Mouse (Mus musculus): ENCODE results near the gene Gm10447. TPM values are rescaled to one million over a fixed set of nuclear protein-coding genes. Genes with fewer than 3 reads are reported as not detected.

The Gm10447 gene
- polyA plus RNA-seq, 1 experiment: 0.10 TPM

GRCm38 (mm10) chr11:53424826-53425225 lies 32.1 kb downstream of the Gm10447 start:
- TF ChIP-seq POLR2A (IDR thresholded peaks at IDR 0.05; ENCODE audit: extremely low read depth, insufficient read depth, low read length) (no peak), CTCF (IDR thresholded peaks at IDR 0.05; ENCODE audit: extremely low read depth, insufficient read depth, low read length) (no peak)
- no peak overlapping the region for H3K27ac ChIP-seq (ENCODE audit: insufficient read depth, low read length)

DNA sequence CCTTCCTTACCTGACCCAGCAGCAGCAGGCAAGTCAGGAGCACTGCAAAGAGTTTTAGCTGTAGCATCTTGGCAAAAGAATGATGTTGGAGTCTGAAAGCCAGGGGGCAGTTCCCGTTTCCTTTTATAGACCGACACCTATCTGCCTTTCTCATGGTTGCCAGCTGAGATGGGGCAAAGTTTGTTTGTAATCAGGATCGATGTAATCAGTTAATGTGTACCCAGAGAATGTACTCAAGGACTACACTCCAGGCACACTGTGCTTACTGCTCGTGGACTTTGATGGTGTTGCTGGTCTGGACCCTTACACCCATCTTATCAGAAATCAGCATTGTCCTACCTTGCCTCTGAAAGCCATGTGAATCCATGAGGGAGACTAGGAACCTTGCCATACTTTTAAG lies 33.9 kb downstream of the Gm10447 start, which contains the start of gene Leap2:
Gene Leap2, minus strand, starts transcription at position 135 of the 400 bp plus-strand sequence.
- Histone ChIP-seq H3K4me3 (ENCODE audit: insufficient read depth, low read length) (no peak within 1 kb of the TSS), H3K4me1 (ENCODE audit: control insufficient read depth, insufficient read depth, low read length) (no peaks in the 10 kb centered on the region), H3K27ac (ENCODE audit: insufficient read depth, low read length) (no peak within 1 kb of the TSS)
- no peak for TF ChIP-seq POLR2A (IDR thresholded peaks at IDR 0.05; ENCODE audit: extremely low read depth, insufficient read depth, low read length)
- TF ChIP-seq CTCF (IDR thresholded peaks at IDR 0.05; ENCODE audit: extremely low read depth, insufficient read depth, low read length): no peak

More at GRCm38 (mm10) chr11:53424826-53425225, 32.1 kb downstream of the Gm10447 start:
- no peak overlapping the region for H3K4me3 ChIP-seq (ENCODE audit: insufficient read depth, low read length)
- H3K4me1 ChIP-seq (ENCODE audit: control insufficient read depth, insufficient read depth, low read length): peaks cover 2% of the 10 kb centered on the region; the same call in 1 of the 2 replicates

GRCm38 (mm10) chr11:53418048-53418447 lies 38.9 kb downstream of the Gm10447 start:
- Histone ChIP-seq H3K4me1 (ENCODE audit: control insufficient read depth, insufficient read depth, low read length) (no peaks in the 10 kb centered on the region), H3K27ac (ENCODE audit: insufficient read depth, low read length) (no peak overlapping the region), H3K4me3 (ENCODE audit: insufficient read depth, low read length) (no peak overlapping the region)
- TF ChIP-seq CTCF (IDR thresholded peaks at IDR 0.05; ENCODE audit: extremely low read depth, insufficient read depth, low read length): no peak

- H3K4me1 ChIP-seq (ENCODE audit: control insufficient read depth, insufficient read depth, low read length): no peaks in the 10 kb centered on the region
- H3K27ac ChIP-seq (ENCODE audit: insufficient read depth, low read length): no peak overlapping the region
- no peak overlapping the region for H3K4me3 ChIP-seq (ENCODE audit: insufficient read depth, low read length)
- TF ChIP-seq CTCF (IDR thresholded peaks at IDR 0.05; ENCODE audit: extremely low read depth, insufficient read depth, low read length) (no peak), POLR2A (IDR thresholded peaks at IDR 0.05; ENCODE audit: extremely low read depth, insufficient read depth, low read length) (no peak)
These were observed 43.0 kb downstream of the Gm10447 start for GRCm38 (mm10) chr11:53413871-53414270.

- H3K4me3 ChIP-seq (ENCODE audit: insufficient read depth, low read length): no peak overlapping the region
- H3K27ac ChIP-seq (ENCODE audit: insufficient read depth, low read length): no peak overlapping the region
- no peaks in the 10 kb centered on the region for H3K4me1 ChIP-seq (ENCODE audit: control insufficient read depth, insufficient read depth, low read length)
- TF ChIP-seq POLR2A (IDR thresholded peaks at IDR 0.05; ENCODE audit: extremely low read depth, insufficient read depth, low read length) (no peak), CTCF (IDR thresholded peaks at IDR 0.05; ENCODE audit: extremely low read depth, insufficient read depth, low read length) (peak; percentile 54; the same call in 1 of the 2 replicates)
These were observed 45.2 kb downstream of the Gm10447 start for GRCm38 (mm10) chr11:53411738-53412137.

Other genes with a start within 250 kb of the Gm10447 start
- 75.5 and 80.3 TPM in 2 replicates for gene Hspa4, start 156.7 kb downstream of the Gm10447 start, polyA plus RNA-seq (2012; rRNA removed)
- gene Zcchc10, start 132.4 kb downstream of the Gm10447 start, polyA plus RNA-seq (2012; rRNA removed): 11.0 and 11.2 TPM in 2 replicates
- 38.5 and 38.6 TPM in 2 replicates for gene Aff4, start 106.3 kb downstream of the Gm10447 start, polyA plus RNA-seq (2012; rRNA removed)
- gene Leap2, start 33.9 kb downstream of the Gm10447 start, polyA plus RNA-seq (2012; rRNA removed): not detected in 2 replicates
- gene Uqcrq, start 26.3 kb downstream of the Gm10447 start, polyA plus RNA-seq (2012; rRNA removed): 413 and 414 TPM in 2 replicates
- 2.2 and 2.3 TPM in 2 replicates for gene Gdf9, start 26.1 kb downstream of the Gm10447 start, polyA plus RNA-seq (2012; rRNA removed)
- gene Shroom1, start 95 bp upstream of the Gm10447 start, polyA plus RNA-seq (2012; rRNA removed): 6.5 and 6.8 TPM in 2 replicates
- gene Gm9837, start 13.4 kb upstream of the Gm10447 start, polyA plus RNA-seq (2012; rRNA removed): not detected in 2 replicates
- gene Gm9945, start 23.1 kb upstream of the Gm10447 start, polyA plus RNA-seq (2012; rRNA removed): 0.48 and 0.81 TPM in 2 replicates
- gene Sowaha, start 23.2 kb upstream of the Gm10447 start, polyA plus RNA-seq (2012; rRNA removed): 54.0 and 56.1 TPM in 2 replicates
- gene Sept8, start 62.1 kb upstream of the Gm10447 start, polyA plus RNA-seq (2012; rRNA removed): 379 TPM in 2 replicates
- 98.7 and 107 TPM in 2 replicates for gene Kif3a, start 110.3 kb upstream of the Gm10447 start, polyA plus RNA-seq (2012; rRNA removed)
- not detected in 2 replicates for gene Il4, start 161.6 kb upstream of the Gm10447 start, polyA plus RNA-seq (2012; rRNA removed)
- not detected in 2 replicates for gene Il13, start 177.6 kb upstream of the Gm10447 start, polyA plus RNA-seq (2012; rRNA removed)

Data from cortical plate, adult 2 months (tissue).